Mouse (Mus musculus) frontal cortex, adult (tissue): Measurements from ENCODE around the gene Il1r1.

ENCODE experiments used
- ATAC-seq: cut with Nextera tagmentation; 2 replicates; pipeline ENCODE4 v1.9.2; 2017; ENCODE audit warnings: mild to moderate bottlenecking, moderate library complexity, mixed read lengths; ENCODE audit not compliant: low TSS enrichment

The Il1r1 gene

DNA sequence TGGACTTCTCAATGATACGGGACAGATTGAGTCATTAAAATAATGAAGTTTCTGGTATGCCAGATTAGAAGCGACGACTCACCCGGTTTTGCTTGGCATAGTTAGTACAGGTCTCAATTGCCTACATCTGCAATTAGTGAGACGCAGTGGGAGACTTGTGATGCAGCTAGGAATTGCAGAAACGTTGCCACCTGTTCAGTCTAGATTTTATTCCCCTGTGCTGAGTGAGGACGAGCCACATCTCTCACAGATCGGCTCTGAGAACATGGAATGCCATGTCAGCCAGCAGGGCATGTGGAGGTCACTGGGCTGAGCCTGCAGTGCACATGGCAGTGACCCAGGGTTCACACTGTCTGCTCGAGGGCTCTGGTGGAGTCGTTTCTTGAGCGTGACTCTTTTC lies 137.9 kb downstream of the Il1r1 start:
- ATAC-seq: no peak
